Mouse (Mus musculus): ENCODE data around the gene Tmem207.

- no peak for TF ChIP-seq CTCF (IDR thresholded peaks at IDR 0.05; ENCODE audit: control insufficient read depth, insufficient read depth, insufficient read length)
- TF ChIP-seq MYOG (IDR thresholded peaks at IDR 0.05; ENCODE audit: control insufficient read depth, extremely low read depth, insufficient read length) = no peak
Measured at GRCm38 (mm10) chr16:26495721-26496120, 30.8 kb downstream of the Tmem207 start.

Measured in C2C12 (cell line).